Mouse (Mus musculus) inflammation-experienced regulatory T-cells, adult 6 months (primary cell): ENCODE results near the gene B230118H07Rik. TPM values are rescaled to one million over a fixed set of nuclear protein-coding genes. Genes with fewer than 3 reads are reported as not detected.

Experiments
- ATAC-seq: one replicate; pipeline ENCODE4 v1.8.0; 2017
- polyA plus RNA-seq, 3 experiments: library from polyadenylated mRNA; unstranded; fragments of 100-300 nt; shearing (Covaris generic); gene quantifications; one replicate each; pipeline ENCODE4 v1.2.1; 2017

The B230118H07Rik gene
- polyA plus RNA-seq, 3 experiments from 2014 or later = 0.59 to 0.79 TPM; not detected in 1

DNA sequence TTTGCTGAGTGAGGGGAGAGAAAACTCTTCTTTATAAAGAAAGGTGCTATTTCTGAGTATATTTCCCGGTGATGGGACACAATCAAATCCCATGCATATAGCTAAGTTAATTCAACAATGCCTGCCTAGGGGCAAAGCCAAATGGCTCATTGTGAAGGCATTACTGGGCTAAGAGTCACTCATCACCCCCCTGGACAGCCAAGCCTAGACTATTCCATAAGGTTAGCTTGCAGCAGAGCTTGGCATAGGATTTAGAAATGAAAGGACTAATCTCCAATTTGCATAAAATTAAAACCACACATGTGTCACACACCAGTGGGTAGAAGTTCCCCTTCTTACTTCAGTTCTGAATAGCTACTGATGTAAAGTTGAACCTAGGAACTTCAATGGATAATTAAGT, 128.8 kb downstream of the B230118H07Rik start:
- ATAC-seq = no peak

DNA sequence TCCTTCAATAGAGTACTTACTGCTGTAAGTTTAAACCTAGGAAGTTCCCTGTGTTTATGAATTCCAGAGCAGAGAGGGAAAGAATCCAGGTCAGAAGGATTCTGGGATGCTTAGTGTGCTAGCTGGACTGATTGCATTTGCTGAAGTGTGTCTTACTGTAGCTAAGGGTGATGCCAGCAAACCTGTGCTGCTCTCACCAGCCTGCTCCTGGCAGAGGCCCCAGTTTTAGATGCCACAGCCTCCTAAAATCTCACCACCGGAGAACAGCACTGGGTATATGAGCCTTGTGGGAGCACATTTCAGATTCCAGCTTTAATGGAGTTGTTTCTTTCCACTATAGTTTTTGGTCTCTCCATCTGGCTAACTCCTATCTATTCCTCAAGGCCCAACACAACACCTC, 129.4 kb downstream of the B230118H07Rik start:
- ATAC-seq = no peak

Other genes with a start within 250 kb of the B230118H07Rik start
- not detected for gene Rag2, start 24.8 kb downstream of the B230118H07Rik start, polyA plus RNA-seq
- gene Rag1, start within 50 bp of the B230118H07Rik start, polyA plus RNA-seq = not detected
- 10 to 100 TPM; 10.8 to 15.1 (median 14.4) TPM for gene Traf6, start 28.9 kb upstream of the B230118H07Rik start, polyA plus RNA-seq
- gene Prr5l, start 233.5 kb upstream of the B230118H07Rik start, polyA plus RNA-seq = 1 to 10 TPM; 1.0 to 2.4 (median 2.4) TPM
- 10 to 100 TPM; 14.2 to 32.2 (median 21.2) TPM for gene Commd9, start 236.7 kb upstream of the B230118H07Rik start, polyA plus RNA-seq